Mouse (Mus musculus): ENCODE results near the gene Oas1g.
"Not testable (repeated sequence)": the region's sequence is repeated elsewhere in the genome, so short reads cannot be mapped to it uniquely, and the experiment has no call there.

The Oas1g gene

GRCm38 (mm10) chr5:120890991-120891390 is 3.6 kb upstream of the Oas1g start:
- in situ Hi-C loops (cut with MboI, MseI): no loop called here

- in situ Hi-C loops (cut with MboI, MseI): no loop called here
Measured at GRCm38 (mm10) chr5:120890026-120890425, 2.6 kb upstream of the Oas1g start.

- in situ Hi-C loops (cut with MboI, MseI): not testable (repeated sequence)
Measured at GRCm38 (mm10) chr5:120888294-120888815, 942 bp upstream of the Oas1g start.

GRCm38 (mm10) chr5:120887831-120888230 is 418 bp upstream of the Oas1g start:
- in situ Hi-C loops (cut with MboI, MseI): no loop called here

- in situ Hi-C loops (cut with MboI, MseI): not testable (repeated sequence)
Measured at GRCm38 (mm10) chr5:120881681-120882080, 5.7 kb downstream of the Oas1g start.

- in situ Hi-C loops (cut with MboI, MseI): not testable (repeated sequence)
Measured at GRCm38 (mm10) chr5:120878803-120879202, 8.6 kb downstream of the Oas1g start.

GRCm38 (mm10) chr5:120877407-120877806 is 10.0 kb downstream of the Oas1g start:
- in situ Hi-C loops (cut with MboI, MseI): not testable (repeated sequence)

GRCm38 (mm10) chr5:120876839-120877238 is 10.6 kb downstream of the Oas1g start:
- in situ Hi-C loops (cut with MboI, MseI): not testable (repeated sequence)

GRCm38 (mm10) chr5:120871469-120871868 is 15.9 kb downstream of the Oas1g start:
- in situ Hi-C loops (cut with MboI, MseI): no loop called here

- in situ Hi-C loops (cut with MboI, MseI): no loop called here
Measured at GRCm38 (mm10) chr5:120870782-120871181, 16.6 kb downstream of the Oas1g start.

GRCm38 (mm10) chr5:120870081-120870480 is 17.3 kb downstream of the Oas1g start:
- in situ Hi-C loops (cut with MboI, MseI): no loop called here

- in situ Hi-C loops (cut with MboI, MseI): no loop called here
Measured at GRCm38 (mm10) chr5:120869436-120870015, 17.9 kb downstream of the Oas1g start.

- in situ Hi-C loops (cut with MboI, MseI): no loop called here
Measured at GRCm38 (mm10) chr5:120865336-120865860, 22.0 kb downstream of the Oas1g start.

- in situ Hi-C loops (cut with MboI, MseI): no loop called here
Measured at GRCm38 (mm10) chr5:120861121-120861520, 26.3 kb downstream of the Oas1g start, which contains the start of gene Oas1h. Gene Oas1h (plus strand): TSS chr5:120861421.

- in situ Hi-C loops (cut with MboI, MseI): loop anchor here (10.0 kb wide), 1 partner anchor 616 kb away; no protein-coding TSS in a partner anchor
Measured at GRCm38 (mm10) chr5:120859241-120859640, 28.2 kb downstream of the Oas1g start.

GRCm38 (mm10) chr5:120849601-120850136 is 37.7 kb downstream of the Oas1g start:
- in situ Hi-C loops (cut with MboI, MseI): loop anchor here (10.0 kb wide), 1 partner anchor 625 kb away; no protein-coding TSS in a partner anchor

GRCm38 (mm10) chr5:120847067-120847466 is 40.3 kb downstream of the Oas1g start, which contains the start of gene Oas1f:
Gene Oas1f (plus strand): TSS chr5:120847367.
- in situ Hi-C loops (cut with MboI, MseI): no loop called here

GRCm38 (mm10) chr5:120844713-120845112 is 42.7 kb downstream of the Oas1g start:
- in situ Hi-C loops (cut with MboI, MseI): loop anchor here (5.0 kb wide), 1 partner anchor 42 kb away; no protein-coding TSS in a partner anchor

GRCm38 (mm10) chr5:120836731-120837585 is 50.5 kb downstream of the Oas1g start:
- in situ Hi-C loops (cut with MboI, MseI): no loop called here

- in situ Hi-C loops (cut with MboI, MseI): no loop called here
Measured at GRCm38 (mm10) chr5:120833335-120834280, 53.8 kb downstream of the Oas1g start.

GRCm38 (mm10) chr5:120831031-120831430 is 56.4 kb downstream of the Oas1g start:
- in situ Hi-C loops (cut with MboI, MseI): no loop called here
